Mouse (Mus musculus): ENCODE measurements around the gene Chpf. TPM values are rescaled to one million over a fixed set of nuclear protein-coding genes. Genes with fewer than 3 reads are reported as not detected.
A peak's percentile ranks its signal among the peaks of the same experiment; 100 is the strongest.

Chpf gene
- 10 to 100 TPM; 38.6 to 39.5 TPM for total RNA-seq (2021)

DNA sequence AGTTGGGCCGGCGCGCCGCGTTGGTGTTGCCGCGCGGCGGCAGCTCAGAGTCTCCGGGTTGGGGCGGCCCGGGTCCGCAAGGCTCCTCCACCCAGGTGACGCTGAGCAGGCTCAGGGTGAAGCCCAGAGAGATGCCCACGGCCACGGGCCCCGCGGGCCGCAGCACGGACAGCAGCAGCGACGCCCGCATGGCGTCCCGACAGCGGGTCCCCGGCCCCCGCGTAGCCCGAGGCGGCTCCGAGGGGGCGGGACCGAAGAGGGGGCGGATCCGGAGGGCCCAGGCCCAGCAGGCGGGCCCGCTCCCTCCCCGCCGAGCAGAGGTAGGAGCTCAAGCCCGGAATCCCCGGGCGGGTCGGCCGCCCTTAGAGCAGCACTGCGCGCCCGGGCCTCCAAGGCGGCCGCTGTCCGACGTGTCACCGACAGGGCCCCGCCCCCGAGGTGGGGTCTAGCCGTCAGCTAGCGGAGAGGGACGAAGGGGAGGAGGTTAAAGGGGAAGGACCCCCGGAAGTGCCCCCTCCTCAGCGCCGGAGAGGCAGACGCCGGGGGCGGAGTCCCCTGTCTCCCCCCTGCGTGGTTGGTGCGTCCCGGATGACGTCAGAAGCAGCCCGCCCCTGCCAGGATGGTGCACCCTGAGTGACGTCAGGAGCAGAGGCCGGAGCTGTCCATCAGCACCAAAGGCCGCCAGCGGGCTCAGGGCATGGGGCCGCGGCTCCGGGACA lies at the start of gene Chpf, which contains the start of gene Tmem198:
Chpf (minus strand) TSS at position 392 of the 719 bp plus-strand sequence.
Tmem198 (plus strand) TSS at position 617 of the 719 bp plus-strand sequence.
- DNase-seq: peak; percentile 98
- intact Hi-C loops (cut with DNase I): loop anchor here (1.0 kb wide), 1 partner anchor 80 kb away; no protein-coding TSS in a partner anchor

DNA sequence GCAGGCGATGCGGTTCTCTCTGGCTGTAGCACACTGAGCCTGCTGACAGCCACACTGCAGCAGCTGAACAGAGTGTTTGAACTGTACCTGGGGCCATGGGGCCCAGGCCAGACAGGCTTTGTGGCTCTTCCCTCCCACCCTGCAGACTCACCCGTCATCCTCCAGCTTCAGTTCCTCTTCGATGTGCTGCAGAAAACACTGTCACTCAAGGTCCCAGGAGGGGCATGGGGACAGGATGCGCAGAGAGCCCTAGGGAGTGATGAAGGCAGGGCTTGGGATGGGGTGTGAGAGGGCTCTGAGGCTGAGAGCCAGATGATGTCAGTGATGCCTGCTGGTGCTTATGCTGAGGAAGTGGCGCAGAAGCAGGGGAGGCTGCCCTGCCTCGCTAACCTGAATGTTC lies 45.6 kb upstream of the Chpf start:
- DNase-seq: no peak
- intact Hi-C loops (cut with DNase I): no loop called here

- peak; percentile 95 to 97 for DNase-seq
- intact Hi-C loops (cut with DNase I): loop anchor here (2.0 kb wide), 1 partner anchor 17 kb away; no protein-coding TSS in a partner anchor
These were observed 42.4 kb upstream of the Chpf start, which contains the start of gene Stk11ip for GRCm38 (mm10) chr1:75521321-75522031. TSS of gene Stk11ip (plus strand) at chr1:75521529.

- intact Hi-C loops (cut with DNase I): no loop called here
- DNase-seq: no peak
These were observed 40.5 kb upstream of the Chpf start for GRCm38 (mm10) chr1:75519576-75519975.

DNA sequence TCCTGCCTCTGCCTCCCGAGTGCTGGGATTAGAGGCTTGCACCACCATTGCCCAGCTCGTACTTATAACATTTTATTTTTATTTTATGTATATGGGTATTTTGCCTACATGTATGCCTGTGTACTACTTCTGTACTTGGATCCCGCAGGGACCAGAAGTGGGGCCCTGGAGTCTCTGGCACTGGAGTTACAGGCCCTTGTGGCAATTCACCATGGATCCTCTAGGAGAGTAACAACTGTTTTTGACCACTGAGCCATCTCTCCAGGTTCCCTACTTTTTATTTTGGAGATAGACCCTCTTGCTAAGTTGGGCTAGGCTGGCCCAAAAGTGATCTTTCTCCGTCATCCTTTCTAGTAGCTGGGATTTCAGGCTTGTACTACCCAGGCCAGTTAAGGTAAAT lies 39.3 kb upstream of the Chpf start:
- DNase-seq: no peak
- intact Hi-C loops (cut with DNase I): no loop called here

GRCm38 (mm10) chr1:75517984-75518383 lies 38.9 kb upstream of the Chpf start:
- intact Hi-C loops (cut with DNase I): no loop called here
- no peak for DNase-seq

DNA sequence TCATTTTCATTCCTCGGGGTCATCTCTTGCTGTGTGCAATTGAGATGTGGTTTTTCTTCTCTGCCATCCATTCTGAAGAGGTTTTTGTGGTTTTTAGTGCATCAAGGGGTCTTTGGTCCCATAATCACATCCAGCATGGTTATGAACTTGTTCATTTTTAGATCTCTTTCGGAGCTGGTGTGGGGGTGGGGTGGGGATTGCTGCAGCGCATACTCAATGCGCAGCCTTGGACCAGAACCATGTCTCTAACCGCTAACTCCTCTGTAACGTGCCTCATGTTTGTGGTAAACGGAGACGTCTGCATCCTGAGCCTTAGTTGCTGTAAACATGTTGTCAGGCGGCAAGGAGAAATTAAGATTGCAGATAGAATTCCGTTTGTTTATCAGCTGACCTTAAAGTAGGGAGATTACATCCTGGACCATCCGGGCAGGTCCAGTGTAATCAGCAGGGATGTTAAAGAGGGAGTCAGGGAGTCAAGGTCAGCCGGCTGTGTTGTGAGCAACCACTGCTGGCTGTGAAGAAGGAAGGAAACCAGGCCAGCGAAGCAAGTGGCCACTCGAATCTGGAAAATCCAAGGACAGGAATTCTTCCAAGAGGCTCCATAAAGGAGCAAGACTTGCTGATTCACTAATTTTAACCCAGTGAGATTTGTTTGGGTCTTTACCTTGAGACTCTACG lies 37.7 kb upstream of the Chpf start:
- intact Hi-C loops (cut with DNase I): no loop called here
- DNase-seq: peak in 1 of 2 experiments; percentile 50

DNA sequence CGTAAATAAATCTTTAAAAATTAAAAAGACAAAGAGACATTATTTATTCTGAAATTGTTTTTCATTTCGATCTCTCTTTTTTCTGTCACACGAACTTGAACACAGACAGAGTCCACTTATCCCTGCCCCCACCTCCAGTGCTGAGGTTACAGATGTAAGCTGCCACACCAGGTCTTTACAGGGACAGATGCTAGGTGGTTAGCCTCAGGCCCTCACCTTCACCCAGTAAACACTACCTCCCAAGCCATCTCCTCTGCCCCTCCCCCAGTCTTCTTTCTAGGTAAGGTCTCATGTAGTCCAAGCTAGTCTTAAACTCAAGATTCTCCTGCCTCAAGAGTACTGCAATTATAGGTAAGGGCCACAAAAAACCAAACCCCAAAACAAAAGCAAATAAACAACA lies 33.4 kb upstream of the Chpf start:
- intact Hi-C loops (cut with DNase I): no loop called here
- DNase-seq: no peak

DNA sequence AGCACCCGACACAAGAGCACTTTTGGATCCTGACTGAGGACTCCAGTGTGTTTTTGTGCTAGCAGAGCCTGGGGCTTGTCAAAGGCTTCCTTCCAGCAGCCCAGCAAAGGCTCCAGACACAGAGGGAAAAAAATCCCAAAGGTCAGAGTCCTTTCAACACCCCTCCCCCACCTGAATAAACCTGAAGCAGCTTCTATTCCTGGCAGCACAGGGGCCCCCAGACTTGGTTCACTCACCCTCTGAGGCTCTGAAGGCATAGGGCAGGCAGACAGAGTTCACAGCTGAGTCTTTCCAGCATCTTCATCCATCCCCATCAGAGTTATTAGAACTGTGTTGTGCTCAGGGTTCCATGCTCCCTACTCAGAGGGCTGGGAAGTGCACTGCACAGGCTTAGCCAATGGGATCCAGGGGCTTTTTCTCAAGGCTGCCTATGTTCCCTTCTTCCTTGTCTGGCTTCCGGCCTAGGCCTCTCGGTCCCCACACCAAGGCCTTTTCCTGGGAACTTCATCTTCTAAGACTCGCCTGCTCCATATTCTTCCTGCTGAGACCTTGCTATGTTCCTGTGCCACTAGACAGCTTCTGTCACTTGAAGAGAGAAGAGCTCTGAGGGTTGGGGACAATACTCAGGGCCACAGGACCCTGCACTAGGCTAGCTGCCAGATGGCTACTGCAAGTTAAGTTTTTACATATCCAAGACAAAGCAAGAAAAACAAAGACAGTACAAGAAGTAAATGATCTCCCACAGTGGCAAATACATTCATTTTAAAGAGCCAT lies 32.5 kb upstream of the Chpf start:
- intact Hi-C loops (cut with DNase I): no loop called here
- peak; percentile 67 to 68 for DNase-seq

GRCm38 (mm10) chr1:75510154-75510553 lies 31.0 kb upstream of the Chpf start:
- DNase-seq: peak in 1 of 2 experiments; percentile 51
- intact Hi-C loops (cut with DNase I): no loop called here

DNA sequence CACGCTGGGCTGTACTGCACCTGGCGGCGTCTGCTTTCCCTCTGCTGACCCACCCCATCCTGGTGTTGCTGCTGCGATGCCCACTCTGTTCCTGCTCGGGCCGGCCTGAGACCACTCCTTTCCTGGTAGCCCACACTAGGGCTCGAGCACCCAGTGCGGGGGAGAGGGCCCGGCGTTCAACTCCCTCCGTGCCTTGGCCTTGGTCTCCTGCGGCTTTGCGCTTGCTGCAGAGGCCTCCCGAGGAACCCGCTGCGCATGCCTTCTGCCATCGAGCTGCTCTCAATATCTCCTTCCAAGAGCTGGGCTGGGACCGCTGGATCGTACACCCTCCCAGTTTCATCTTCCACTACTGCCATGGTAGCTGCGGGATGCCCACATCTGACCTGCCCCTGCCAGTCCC lies 30.5 kb upstream of the Chpf start:
- DNase-seq: no peak
- intact Hi-C loops (cut with DNase I): loop anchor here (5.0 kb wide), 1 partner anchor 38 kb away; the partner anchor contains the start of gene Slc4a3

DNA sequence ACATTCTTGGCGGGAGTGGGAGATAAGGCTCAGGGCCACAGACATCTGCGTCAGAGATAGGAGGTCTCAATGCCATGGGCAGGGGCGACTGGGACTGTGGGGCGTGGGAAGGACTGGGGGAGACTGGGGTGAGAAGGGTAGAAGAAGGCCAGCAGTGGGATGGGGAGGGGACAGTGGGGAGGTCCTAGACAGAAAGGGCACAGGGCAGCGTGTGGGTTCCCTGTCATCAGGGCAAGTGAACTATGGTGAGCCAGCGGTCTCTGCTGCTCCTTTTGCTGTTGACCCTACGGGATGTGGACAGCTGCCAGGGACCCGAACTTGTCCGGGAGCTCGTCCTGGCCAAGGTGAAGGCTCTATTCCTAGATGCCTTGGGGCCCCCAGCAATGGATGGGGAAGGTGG lies 27.9 kb upstream of the Chpf start, which contains the start of gene Inha:
Inha (plus strand) TSS at position 72 of the 400 bp plus-strand sequence.
- DNase-seq: no peak
- intact Hi-C loops (cut with DNase I): loop anchor here (5.0 kb wide), 1 partner anchor 40 kb away; the partner anchor contains the start of gene Slc4a3

GRCm38 (mm10) chr1:75505956-75506831 lies 27.1 kb upstream of the Chpf start, which contains the start of gene Obsl1:
TSS of gene Obsl1 (minus strand) at chr1:75506452.
- intact Hi-C loops (cut with DNase I): loop anchor here (1.0 to 5.0 kb wide), 3 partner anchors 15 to 53 kb away; partner anchors contain the start of genes Slc4a3 and Stk11ip
- peak; percentile 89 to 92 for DNase-seq

- intact Hi-C loops (cut with DNase I): loop anchor here (1.0 to 5.0 kb wide), 3 partner anchors 15 to 54 kb away; partner anchors contain the start of genes Slc4a3 and Stk11ip
- peak; percentile 81 to 84 for DNase-seq
These were observed 26.2 kb upstream of the Chpf start for GRCm38 (mm10) chr1:75505159-75505955.

GRCm38 (mm10) chr1:75504256-75505045 lies 25.3 kb upstream of the Chpf start:
- intact Hi-C loops (cut with DNase I): loop anchor here (1.0 to 5.0 kb wide), 3 partner anchors 16 to 55 kb away; partner anchors contain the start of genes Slc4a3 and Stk11ip
- no peak for DNase-seq

- DNase-seq: no peak
- intact Hi-C loops (cut with DNase I): no loop called here
These were observed 24.5 kb upstream of the Chpf start for GRCm38 (mm10) chr1:75503651-75503980.

GRCm38 (mm10) chr1:75502945-75503650 lies 24.0 kb upstream of the Chpf start:
- intact Hi-C loops (cut with DNase I): no loop called here

More at GRCm38 (mm10) chr1:75502945-75503650, 24.0 kb upstream of the Chpf start:
- DNase-seq: no peak
